Mouse (Mus musculus): ENCODE results near the gene Mtx1. TPM values are rescaled to one million over a fixed set of nuclear protein-coding genes. Genes with fewer than 3 reads are reported as not detected.

Gene Mtx1
- total RNA-seq, 4 experiments from 2014 or later, result 85.4 to 96.0 (median 94.4) TPM

Small RNA genes lying within 50 kb of the gene (microRNA-seq; reads per million reads assigned to microRNA genes)
- 6,804 to 10,287 reads per million in 2 experiments for gene Mir92b

Other genes starting within 250 kb of the Mtx1 start
- gene Rusc1, start 133.8 kb downstream of the Mtx1 start, total RNA-seq (2022), result 100 to 1,000 TPM; 144 to 149 (median 146) TPM
- under 1 TPM in 1 of 4 experiments, not detected in 3; 0.18 TPM for gene Gm43738, start 126.0 kb downstream of the Mtx1 start, total RNA-seq (2022)
- gene Fdps, start 125.1 kb downstream of the Mtx1 start, total RNA-seq (2022), result 100 to 1,000 TPM in 2 of 4 experiments, 10 to 100 TPM in 2; 84.1 to 119 (median 97.3) TPM
- under 1 TPM in 1 of 4 experiments, not detected in 3; 0.14 TPM for gene Pklr, start 90.9 kb downstream of the Mtx1 start, total RNA-seq (2022)
- gene Hcn3, start 66.9 kb downstream of the Mtx1 start, total RNA-seq (2022), result 10 to 100 TPM; 13.3 to 15.2 (median 14.2) TPM
- 10 to 100 TPM; 44.5 to 54.1 (median 48.9) TPM for gene Clk2, start 62.3 kb downstream of the Mtx1 start, total RNA-seq (2022)
- 10 to 100 TPM; 66.2 to 72.5 (median 69.1) TPM for gene Scamp3, start 49.6 kb downstream of the Mtx1 start, total RNA-seq (2022)
- gene Fam189b, start 43.9 kb downstream of the Mtx1 start, total RNA-seq (2022), result 10 to 100 TPM; 52.6 to 54.5 (median 53.5) TPM
- gene Gba, start 24.2 kb downstream of the Mtx1 start, total RNA-seq (2022), result 10 to 100 TPM; 62.1 to 75.2 (median 68.5) TPM
- gene Thbs3, start 11.9 kb downstream of the Mtx1 start, total RNA-seq (2022), result 10 to 100 TPM; 27.4 to 40.7 (median 35.3) TPM
- 1 to 10 TPM in 2 of 4 experiments, under 1 TPM in 2; 0.37 to 1.7 (median 1.2) TPM for gene Muc1, start 2.0 kb upstream of the Mtx1 start, total RNA-seq (2022)
- 10 to 100 TPM; 73.9 to 82.9 (median 79.4) TPM for gene Krtcap2, start 18.9 kb upstream of the Mtx1 start, total RNA-seq (2022)
- gene Trim46, start 19.2 kb upstream of the Mtx1 start, total RNA-seq (2022), result 10 to 100 TPM; 74.0 to 89.3 (median 80.2) TPM
- 10 to 100 TPM; 44.2 to 67.3 (median 61.7) TPM for gene Dpm3, start 32.3 kb upstream of the Mtx1 start, total RNA-seq (2022)
- 10 to 100 TPM; 51.8 to 69.9 (median 58.2) TPM for gene Slc50a1, start 43.5 kb upstream of the Mtx1 start, total RNA-seq (2022)
- gene Efna1, start 54.1 kb upstream of the Mtx1 start, total RNA-seq (2022), result 10 to 100 TPM in 2 of 4 experiments, 1 to 10 TPM in 2; 7.9 to 12.6 (median 10.5) TPM
- gene Efna3, start 95.9 kb upstream of the Mtx1 start, total RNA-seq (2022), result 10 to 100 TPM; 57.7 to 72.8 (median 60.8) TPM
- 1 to 10 TPM in 3 of 4 experiments, under 1 TPM in 1; 0.96 to 1.4 (median 1.1) TPM for gene Efna4, start 110.9 kb upstream of the Mtx1 start, total RNA-seq (2022)
- 100 to 1,000 TPM; 129 to 141 (median 137) TPM for gene Adam15, start 122.9 kb upstream of the Mtx1 start, total RNA-seq (2022)
- gene Dcst2, start 134.9 kb upstream of the Mtx1 start, total RNA-seq (2022), result under 1 TPM; 0.32 to 0.47 (median 0.39) TPM
- gene Dcst1, start 138.2 kb upstream of the Mtx1 start, total RNA-seq (2022), result under 1 TPM in 2 of 4 experiments, not detected in 2; 0.16 to 0.48 TPM
- gene Zbtb7b, start 167.7 kb upstream of the Mtx1 start, total RNA-seq (2022), result 10 to 100 TPM; 12.6 to 18.7 (median 15.9) TPM
- 1 to 10 TPM; 1.9 to 7.1 (median 4.3) TPM for gene Lenep, start 175.7 kb upstream of the Mtx1 start, total RNA-seq (2022)
- gene Flad1, start 184.8 kb upstream of the Mtx1 start, total RNA-seq (2022), result 10 to 100 TPM; 35.8 to 37.8 (median 37.1) TPM
- gene Cks1b, start 191.3 kb upstream of the Mtx1 start, total RNA-seq (2022), result 1 to 10 TPM; 1.6 to 4.7 (median 2.5) TPM
- 10 to 100 TPM; 16.4 to 22.3 (median 19.9) TPM for gene Shc1, start 191.4 kb upstream of the Mtx1 start, total RNA-seq (2022)
- gene Pygo2, start 203.1 kb upstream of the Mtx1 start, total RNA-seq (2022), result 10 to 100 TPM; 49.4 to 61.0 (median 53.9) TPM
- gene Pbxip1, start 209.6 kb upstream of the Mtx1 start, total RNA-seq (2022), result 10 to 100 TPM; 39.6 to 71.2 (median 51.8) TPM
- gene Pmvk, start 227.5 kb upstream of the Mtx1 start, total RNA-seq (2022), result 10 to 100 TPM; 29.5 to 33.7 (median 31.3) TPM

Data from layer of hippocampus, adult 8-10 months (tissue).